Mouse (Mus musculus) testis, postnatal 14 days (tissue): ENCODE measurements around the gene Kcnb1.

Experiments used
- DNase-seq: peaks from one replicate; pipeline ENCODE4 v3.0.0; 2021; ENCODE audit warnings: low spot score

Gene Kcnb1

DNA sequence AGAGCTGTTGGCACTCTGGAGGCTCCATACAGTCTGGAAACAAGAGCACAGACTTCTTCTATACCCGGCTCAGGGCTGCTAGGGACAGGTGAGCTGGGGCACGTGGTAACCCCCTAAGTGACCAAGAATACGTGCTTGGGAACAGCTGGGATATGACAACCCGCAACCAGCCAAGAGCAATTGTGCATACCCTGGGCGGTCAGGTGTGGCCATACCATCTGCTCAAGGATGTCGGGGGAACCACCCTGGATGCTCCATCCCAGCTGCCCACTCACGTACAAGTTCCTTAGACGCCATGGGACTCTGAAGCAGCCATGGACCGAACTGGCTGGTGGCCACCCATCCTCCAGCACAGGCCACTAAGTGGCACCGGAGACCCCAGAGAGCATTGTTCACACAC lies 26.8 kb downstream of the Kcnb1 start:
- no peak for DNase-seq

DNA sequence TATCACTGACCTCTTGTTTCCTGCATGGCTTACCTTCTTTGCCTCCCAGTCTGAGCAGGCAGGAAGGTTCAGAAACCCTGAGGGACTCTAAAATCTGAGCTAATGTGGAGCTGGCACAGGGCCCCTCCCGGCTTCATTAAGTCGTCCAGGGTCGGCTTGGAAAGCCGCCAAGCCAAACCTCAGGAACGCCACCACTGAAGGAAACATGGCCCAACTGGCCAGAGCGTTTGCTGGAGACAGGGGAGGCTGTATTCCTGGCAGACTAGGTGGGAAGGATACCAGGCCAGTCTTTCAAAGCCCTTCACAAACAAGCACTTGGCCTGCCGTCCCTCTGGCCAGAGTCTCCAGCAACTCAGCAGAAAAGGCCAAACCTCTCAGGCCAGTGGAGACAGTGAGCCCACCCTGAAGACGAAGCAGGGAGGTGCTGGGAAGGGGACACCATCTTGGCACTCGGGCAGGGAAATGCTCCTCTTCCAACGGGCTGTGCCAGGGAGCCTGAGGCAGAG lies 27.4 kb downstream of the Kcnb1 start:
- no peak for DNase-seq

DNA sequence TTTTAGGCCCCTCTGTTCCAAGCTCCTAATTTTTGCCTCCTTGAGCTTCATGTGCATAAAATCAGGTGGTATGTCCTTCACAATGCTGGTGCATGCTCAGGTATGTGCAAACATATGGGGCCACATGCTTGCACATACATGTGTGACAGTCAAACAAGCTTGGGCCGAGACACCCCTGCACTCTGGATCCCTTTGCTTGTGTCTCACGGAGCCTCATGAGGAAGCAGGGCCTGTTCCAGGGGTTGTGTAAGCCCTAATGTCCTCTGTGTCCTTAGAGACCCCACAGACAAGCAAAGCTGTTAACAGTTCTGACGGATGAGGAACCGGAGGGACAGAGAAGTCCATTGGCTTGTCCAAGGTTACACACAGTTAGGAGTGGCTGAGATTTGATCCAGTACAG lies 30.2 kb downstream of the Kcnb1 start:
- no peak for DNase-seq

DNA sequence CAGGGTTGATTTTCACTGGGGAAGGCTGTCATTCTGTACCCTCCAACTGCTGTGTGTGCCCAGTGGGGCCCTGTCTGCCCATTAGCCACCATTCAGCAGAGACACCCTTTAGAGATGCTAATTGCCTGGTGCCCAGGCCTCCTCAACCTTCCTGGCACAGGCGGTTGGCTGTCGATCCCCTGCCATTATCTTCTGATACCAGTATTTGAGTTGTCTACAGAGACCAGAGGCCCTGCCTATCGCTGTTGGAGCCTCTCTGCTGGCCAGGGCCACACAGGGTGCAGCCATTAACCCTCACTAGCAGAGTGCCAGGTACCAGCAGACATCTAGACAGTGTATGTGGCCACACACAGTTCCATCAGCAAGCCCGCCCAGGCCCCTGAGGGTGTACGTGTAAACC lies 31.2 kb downstream of the Kcnb1 start:
- DNase-seq, result no peak

DNA sequence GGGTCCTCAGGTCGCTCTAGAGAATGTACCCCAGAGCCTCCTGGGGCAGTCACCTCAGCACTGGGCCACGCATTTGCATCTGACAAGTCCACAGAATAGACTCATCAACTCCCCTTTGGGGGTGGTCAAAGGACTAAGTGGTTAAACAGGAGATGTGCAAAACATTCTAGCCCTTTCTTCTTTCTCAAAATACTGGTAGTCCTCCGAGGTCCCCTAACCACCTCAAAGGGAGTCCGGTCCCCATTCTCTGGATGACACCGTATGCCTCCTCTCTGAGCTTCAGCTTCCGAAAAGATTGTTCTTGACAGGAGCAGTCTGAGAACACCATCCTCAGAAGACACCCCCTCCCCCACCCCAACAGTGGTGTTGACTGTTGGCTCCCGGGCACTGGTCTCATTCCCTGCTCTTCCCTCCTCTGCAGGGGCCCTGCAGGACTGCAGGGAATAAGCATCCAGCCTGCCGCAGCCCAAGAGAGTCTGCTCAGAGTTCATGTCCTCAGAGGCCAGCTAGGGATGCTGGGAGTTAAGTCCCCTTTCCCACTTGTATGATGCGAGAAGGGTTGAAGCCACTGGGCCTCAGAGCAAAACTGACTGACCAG lies 33.7 kb downstream of the Kcnb1 start:
- DNase-seq, result no peak

DNA sequence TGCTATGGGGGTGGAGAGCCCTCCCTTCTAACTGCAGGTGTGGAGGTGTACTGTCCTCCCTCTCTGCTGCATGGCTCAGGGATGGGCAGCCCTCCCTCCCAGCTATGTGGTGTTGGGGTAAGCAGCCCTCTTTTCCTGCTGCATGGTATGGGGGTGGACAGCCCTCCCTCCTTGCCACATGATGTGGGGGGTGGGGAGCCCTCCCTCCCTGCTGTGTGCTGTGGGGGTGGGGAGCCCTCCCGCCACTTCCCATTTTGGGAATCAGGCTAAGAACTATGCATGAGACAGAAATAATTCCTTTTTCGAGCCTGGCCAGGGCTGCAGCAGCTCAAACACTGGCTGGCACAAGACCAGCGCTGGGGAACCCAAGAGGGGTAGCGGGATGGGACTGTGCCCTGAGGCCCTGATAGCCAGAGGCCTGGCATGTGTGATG lies 34.4 kb downstream of the Kcnb1 start:
- DNase-seq, result no peak

DNA sequence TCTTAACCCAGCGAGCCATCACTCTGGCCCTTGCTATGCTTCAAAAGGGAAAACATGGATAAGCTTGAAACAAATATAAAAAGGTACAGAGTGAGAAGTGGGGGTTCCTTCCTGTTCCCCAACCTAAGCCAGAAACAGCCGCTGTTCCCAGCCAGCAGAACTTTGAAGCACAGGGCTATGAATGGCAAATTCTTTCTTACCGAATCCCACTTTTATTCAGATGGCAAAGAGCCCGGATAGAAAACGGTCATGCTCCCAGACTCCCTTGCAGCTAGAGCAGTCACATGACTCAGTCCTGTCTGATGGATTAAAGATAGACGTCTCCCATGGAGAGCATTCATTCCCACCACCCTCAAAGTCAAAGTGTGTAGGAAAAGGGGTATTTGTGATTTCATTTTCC lies 39.1 kb downstream of the Kcnb1 start:
- DNase-seq, result no peak

DNA sequence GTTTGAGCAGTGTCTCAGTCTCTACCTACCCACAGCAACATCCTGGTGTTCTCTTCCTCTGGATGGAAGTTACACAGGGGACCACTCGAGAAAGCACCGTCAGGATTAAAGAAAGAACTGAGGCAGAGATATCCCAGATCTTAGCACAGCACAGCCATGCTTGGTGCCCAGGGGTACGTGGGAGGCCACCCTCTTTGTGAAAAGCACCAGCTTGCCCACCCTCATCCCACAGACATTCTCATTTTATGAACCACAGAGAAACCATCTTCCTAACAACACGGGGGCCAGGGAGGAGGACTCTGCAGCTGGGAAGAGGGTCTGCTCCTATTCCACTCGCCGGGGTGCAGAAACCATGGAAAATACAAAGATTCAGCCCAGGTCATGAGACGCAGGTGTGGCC lies 39.8 kb downstream of the Kcnb1 start:
- DNase-seq, result no peak

DNA sequence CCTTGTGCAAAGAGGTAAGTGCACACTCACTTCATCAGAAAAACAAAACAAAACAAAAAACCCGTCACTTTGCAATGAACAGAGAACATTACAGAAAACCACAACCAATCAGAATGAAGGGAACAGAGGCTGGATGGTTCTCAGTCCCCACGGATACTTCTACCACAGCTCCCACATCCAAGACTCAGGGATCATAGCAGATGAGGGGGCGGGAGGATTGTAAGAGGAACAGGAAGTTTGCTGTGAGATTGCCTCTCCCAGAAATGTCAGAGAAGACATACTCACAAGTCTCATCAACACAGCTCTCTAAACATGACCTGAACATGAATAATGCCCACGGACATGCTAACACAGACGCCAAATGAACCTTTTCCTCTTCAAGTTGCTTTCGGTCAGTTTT lies 40.9 kb downstream of the Kcnb1 start:
- DNase-seq, result no peak

DNA sequence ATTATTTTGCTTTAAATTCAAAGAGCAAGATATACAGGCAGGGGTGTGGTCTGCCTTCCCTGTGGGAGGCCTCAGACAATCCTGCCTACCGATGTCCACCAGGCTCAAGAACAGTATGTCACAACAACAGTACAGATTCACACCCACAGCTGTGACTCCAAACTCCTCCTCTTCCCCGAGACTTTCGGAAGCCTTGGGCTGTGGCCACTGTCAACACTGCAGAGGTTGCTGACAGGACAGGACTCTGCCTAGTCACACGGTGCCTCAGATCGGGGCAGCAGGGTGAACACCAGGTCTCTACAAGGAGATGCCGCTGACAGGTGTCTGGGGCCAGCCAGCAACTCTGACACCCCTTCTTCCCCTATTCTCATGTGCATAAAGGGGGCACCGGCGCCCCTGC lies 42.2 kb downstream of the Kcnb1 start:
- no peak for DNase-seq

DNA sequence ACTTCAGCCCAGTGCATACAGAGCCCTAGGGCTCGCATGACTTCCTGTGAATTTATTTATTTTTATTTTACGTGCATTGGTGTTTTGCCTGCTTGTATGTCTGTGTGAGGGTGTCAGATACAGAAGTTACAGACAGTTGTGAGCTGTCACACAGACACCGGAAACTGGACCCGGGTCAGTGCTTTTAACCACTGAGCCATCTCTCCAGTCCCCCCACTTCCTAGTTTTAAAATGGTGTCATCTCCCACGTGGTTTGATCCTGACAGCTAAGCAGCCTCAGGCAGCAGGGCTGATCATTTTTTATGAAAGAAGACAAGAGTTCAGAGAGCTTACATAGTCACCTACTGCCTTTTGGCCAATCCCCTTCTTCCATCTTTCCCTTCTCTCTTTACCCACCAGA lies 44.1 kb downstream of the Kcnb1 start:
- DNase-seq, result no peak

DNA sequence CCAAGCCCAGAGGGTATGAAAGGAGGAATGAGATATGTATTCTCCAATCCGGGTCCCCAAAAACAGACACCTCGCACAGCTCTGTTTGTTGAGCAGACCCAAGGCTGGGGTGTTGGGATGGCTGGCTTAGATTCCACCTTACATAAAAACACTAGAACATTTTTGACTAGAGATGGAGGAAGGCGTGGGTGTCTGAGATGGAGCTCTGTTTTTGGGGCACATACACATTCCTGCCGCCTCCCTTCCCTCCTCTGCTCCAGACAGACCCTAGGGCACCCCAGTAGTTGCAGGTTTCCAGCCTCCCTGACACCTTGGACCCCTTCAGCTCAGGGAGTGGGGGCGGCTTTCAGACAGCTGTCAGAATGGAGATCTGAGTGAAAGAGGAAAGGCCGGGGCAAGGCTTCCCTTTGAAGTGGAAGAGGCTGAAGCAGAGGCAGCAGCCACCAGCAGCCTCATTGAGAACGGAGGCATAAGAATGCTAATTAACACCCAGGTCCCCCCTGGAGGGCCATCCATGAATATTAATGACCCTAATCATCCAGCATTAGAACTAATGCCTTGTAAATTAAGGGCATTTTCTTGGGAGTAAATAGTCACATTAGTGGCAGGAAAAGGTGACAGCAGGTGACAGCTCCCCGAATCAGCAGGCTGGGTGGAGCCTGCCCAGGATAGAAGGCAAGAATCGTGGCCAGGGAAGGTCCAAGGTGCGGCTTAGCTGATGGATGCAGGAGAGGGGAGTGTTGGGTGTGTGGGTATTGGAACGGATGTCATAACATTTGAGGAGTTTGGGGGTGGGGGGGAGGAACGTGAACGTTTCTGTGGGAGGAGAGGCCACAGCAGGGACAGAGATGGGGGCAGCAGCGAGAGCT lies 45.3 kb downstream of the Kcnb1 start:
- no peak for DNase-seq

DNA sequence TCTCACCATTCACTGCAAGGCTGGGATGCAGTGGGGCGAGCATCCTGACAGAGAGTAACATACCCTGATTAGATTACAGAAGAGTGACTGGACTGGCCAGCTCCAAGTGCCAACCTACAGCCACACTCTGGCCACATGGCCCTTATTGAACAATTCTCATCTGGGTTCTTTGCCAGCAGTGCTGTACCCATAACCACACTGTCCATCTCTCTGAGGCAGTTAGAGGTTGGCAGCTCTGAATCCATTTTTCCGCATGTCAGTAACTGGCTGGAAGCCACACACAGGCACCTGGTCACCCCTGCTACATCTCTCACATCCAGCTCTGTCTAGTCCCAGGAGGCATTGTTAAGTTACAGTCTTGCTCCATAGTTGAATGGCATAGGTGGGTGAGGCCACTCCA lies 46.0 kb downstream of the Kcnb1 start:
- DNase-seq, result no peak

DNA sequence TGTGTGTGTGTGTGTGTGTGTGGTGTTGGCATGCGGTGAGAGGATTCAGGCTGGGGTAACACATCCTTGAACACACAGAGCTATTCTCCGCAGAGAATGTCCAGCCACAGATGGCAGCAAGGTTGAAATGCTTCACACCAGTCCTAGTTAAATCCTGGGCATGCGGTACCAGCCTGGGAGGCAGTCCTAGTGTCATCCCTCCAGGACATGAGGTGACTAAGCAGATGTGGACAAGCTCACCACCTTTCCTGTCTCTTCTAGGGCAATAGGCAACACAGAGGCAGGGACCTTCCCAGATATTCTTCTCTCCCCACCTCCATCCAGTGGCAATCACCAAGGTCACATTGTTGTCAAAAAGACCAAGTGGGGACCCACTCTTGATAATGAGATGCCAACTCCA lies 47.7 kb downstream of the Kcnb1 start:
- no peak for DNase-seq

DNA sequence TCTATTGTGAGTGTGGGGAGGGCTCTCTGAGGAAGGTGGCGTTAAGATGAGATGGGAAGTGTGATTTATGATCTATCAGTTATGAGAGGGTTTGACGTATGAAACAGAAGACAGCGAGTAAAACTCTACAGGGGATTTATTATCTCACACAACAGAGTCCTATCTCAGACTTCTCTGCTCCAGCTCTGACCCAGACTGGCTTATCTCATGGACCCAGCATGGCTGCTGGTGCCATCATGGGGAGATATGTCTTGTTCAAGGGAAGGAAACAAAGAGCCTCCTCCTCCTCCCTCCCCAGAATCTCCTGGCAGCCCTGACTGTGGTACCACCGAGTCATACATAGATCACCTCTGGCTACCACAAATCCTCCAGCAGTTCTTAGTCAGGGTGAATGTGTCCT lies 48.1 kb downstream of the Kcnb1 start:
- DNase-seq, result no peak

DNA sequence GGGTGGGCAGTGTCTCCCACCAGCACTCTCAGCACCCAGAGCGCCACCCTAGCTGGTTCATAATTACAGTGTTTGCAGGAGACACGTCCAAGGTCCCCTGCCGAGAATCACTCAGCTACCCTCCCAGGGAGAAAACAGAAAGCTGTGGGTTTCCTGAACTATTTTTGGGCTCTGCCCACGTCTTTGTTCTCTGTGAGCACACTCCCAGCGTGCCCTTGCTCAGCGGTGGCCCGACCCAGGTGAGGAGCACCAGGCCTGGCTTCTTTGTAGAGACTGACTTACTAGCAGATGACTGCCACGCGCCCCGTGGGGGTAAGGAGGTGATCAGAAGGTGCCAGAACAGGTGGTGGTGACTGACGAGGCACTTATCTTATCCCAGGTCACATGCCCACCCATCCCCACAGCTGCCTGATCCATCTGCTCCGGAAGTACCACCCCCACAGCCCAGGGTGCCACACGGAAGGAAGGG lies 50.1 kb downstream of the Kcnb1 start:
- no peak for DNase-seq

DNA sequence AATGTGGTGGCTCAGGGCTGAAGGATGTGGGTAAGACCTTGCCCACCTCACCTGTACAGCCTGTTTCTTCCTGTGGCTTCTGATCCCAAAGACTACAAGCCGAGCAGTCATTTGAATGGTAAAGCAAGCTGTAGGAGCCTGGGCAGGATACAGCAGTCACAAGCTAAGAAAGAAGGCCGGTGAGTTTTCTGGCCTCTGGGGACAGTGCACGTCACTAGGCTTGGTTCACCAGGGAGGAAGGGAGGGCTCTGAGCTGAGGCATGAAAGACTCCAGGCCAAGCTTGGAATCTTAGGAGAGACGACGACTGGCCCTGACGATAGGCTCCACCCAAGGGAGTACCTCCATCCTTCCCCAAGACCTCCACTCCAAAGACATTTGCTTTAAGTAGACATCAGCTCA lies 51.3 kb downstream of the Kcnb1 start:
- DNase-seq, result no peak

DNA sequence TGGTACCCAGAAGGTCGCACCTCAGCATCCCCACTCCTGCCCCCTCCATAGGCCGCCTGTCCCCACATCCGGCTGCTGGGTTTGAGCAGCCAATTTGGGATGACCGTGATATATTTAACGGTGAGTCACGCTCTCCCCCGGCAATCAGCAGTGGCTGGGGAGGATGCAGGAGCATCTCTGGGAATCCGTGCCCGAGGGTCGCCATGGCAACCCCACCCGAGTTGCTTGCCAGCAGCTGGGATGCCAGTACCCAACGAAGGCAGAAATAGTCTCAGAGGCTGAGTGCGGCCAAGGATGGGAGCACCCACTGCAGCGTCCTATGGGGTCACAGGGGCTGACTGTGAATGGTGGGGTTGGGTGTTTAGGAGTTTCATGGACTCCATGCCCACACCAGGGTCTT lies 53.0 kb downstream of the Kcnb1 start:
- DNase-seq, result no peak

DNA sequence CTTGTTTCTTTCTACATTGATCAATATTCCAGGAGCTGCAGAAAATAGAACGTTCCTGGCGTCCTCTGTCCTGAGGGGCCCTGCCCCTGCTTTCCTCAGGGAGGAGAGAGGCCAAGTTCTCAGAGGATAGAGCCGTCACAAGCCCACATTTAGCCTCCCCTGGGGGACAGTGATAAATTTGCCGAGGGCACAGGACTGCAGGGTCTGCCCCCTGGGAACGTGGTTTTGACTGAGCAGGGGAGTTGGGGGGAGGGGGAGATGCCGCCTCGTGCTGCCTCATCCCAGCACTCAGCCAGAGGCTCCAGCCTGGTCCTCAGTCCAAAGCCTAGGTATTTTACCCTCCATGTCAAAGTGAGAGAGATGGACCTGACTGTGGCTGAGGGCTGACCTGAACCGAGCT lies 57.9 kb downstream of the Kcnb1 start:
- no peak for DNase-seq

DNA sequence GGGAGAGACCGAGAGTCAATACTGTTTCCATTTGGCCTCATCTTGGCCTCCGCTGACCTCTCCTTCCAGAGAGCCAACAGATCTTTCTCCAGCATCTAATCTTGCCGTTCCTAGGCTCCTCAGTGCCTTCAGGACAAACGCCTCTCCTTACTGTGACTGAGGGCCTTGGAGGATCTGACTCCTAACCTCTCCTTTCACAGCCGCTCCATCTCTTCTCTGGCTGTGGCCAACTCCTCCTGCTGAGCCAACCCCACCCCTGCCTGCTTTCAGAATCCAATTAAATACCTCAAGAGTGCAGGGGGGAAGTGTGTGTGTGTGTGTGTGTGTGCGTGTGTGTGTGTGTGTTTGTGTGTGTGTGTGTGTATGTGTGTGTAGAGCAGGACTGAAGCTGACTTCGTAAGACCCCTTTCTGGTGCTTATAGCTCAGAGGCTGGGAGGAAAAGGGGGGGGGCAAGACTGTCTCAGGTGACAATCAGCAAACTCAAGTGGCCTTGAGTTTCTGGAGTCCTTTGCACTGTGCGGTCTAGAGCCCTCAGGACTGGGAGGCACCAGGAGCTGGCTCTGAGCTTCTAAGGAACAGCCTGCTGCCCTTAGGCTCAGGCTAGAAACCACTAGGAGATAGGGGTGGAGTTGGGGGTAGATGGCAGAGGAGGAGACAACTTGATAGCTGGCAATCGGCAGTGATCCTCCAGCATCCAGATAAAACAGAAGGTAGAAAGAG lies 59.7 kb downstream of the Kcnb1 start:
- no peak for DNase-seq

DNA sequence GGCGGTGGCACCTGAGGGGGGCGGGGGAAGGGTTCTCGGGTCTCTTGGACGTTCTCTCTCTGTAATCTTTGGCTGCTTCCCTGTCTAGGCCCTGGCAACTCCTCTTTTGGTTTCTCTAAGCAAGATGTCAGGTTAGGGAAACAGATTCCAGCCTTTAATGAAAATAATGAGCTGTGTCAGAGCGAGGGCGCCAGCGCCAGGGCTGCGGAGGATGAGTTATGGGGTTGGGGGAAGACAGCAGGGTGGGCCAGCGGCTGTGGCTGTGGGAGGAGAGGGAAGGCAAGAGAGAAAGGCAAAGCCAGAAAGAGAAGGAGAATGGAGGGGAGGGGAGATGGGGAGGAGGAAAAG lies 60.4 kb downstream of the Kcnb1 start:
- no peak for DNase-seq

DNA sequence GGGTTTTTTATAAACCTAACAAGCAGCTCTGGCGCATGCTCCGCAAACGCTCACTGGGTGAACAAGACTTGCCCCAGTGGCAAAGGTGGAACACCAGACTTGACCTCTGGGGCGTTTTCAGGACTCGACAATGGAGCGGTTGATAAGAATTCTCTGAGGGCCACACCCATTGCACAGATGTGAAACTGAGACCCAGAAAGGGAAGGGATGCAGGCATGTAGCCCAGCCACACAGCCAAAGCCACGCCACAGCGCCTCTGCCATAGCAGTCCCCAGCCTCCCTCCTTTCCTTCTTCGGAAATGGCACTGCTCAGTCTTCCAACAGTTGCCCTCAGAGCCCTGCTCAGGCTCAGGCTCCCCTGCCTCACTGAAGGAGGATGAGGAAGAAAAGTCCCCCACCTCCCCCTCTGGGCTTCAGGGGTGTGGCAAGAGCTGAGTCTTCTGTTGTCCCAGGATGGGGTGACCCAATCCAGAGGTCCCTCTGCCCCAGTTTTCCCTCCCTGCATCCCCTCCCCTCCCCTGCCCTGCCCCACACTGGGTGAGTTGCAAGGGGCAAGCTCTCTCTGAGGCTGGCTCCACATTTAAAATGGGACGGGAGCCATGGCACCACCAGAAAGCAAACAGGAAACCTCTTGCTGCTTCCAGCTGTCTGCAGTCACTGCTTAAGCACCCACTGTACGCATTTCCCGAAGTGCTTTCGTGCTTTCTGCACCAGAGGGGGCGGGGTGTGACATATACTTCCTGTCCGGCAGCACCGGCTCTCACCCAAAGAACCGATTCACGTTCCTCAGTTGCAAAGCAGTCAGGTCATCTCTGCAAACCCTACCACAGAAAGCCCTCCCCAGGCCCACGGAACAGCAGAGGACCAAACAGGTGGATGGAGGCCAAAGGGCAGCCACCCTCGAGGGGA lies 61.0 kb downstream of the Kcnb1 start:
- no peak for DNase-seq
